Mouse (Mus musculus) B cell, adult 62 days (primary cell): ENCODE measurements around the gene A530016L24Rik. TPM values are rescaled to one million over a fixed set of nuclear protein-coding genes. Genes with fewer than 3 reads are reported as not detected.

Experiments
- total RNA-seq: library from RNA; stranded (reverse); gene quantifications from 4 replicates; pipeline ENCODE4 v1.2.4, GENCODE M21; 2023

A530016L24Rik gene
- not detected in 4 replicates for total RNA-seq

DNA sequence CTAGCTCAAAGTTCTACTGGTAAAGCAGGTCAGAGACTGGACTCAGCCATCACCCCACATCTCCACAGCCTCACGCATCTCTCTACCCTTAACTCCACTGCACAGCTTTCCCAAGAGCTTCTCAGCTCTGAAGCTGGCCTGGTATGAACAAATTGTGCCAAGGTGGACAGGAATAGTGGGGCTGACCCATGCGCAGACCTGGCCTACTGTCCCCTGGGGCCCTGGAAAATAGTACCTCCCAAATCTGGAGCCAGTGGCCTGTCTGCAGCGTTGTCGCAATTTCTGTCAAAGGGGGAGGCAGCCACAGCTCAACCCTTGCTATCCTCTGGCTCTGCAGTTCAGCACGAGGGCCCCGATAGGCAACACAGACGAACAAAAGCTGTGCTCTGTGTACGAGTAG, at the start of gene A530016L24Rik:
A530016L24Rik (plus strand) TSS at position 315 of the 400 bp plus-strand sequence.

DNA sequence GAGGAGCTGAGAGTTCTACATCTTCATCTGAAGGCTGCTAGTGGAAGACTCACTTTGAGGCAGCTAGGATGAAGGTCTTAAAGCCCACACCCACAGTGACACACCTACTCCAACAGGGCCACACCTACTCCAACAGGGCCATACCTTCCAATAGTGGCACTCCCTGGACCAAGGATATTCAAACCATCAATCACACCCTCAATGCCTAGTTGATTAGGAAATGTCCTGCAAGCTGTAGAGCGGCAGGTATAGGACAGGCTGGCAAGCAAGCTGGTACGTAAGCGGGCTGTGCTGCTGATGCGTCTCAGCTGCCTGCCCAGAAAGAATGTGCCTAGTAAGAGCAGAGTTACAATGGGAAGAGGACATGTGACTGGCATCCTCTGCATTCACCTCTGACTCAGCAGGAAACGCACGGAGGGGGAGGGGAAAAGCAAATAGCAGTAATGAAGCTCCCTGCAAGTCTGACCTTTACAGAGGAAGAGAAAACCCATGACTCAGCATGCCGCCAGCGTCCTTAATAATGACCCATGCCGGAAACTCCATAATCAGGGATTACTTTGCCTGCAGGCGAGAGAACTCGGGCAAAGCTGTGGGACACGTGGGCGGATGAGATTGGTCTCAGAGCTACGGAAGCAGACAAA, 27.6 kb downstream of the A530016L24Rik start, which contains the start of gene Tmem179:
Tmem179 (minus strand) TSS at position 51 of the 641 bp plus-strand sequence.

Other genes with a start within 250 kb of the A530016L24Rik start
- not detected in 4 replicates for gene Tmem179, start 27.3 kb downstream of the A530016L24Rik start, total RNA-seq
- 27.3 to 32.1 TPM (median 29.2 TPM) in 4 replicates for gene Inf2, start 99.3 kb downstream of the A530016L24Rik start, total RNA-seq
- 7.1 to 9.5 TPM (median 8.5 TPM) in 4 replicates for gene Adssl1, start 130.6 kb downstream of the A530016L24Rik start, total RNA-seq
- gene Siva1, start 155.2 kb downstream of the A530016L24Rik start, total RNA-seq, result 20.6 to 29.7 TPM (median 21.2 TPM) in 4 replicates
- 86.0 to 99.6 TPM (median 90.5 TPM) in 4 replicates for gene Akt1, start 185.4 kb downstream of the A530016L24Rik start, total RNA-seq
- 1.5 to 6.3 TPM (median 3.0 TPM) in 4 replicates for gene Zbtb42, start 189.4 kb downstream of the A530016L24Rik start, total RNA-seq
- gene Cep170b, start 231.0 kb downstream of the A530016L24Rik start, total RNA-seq, result 12.3 to 16.4 TPM (median 14.3 TPM) in 4 replicates